Mouse (Mus musculus) layer of hippocampus, adult 2 months (tissue): Measurements from ENCODE around the gene Slc1a5. TPM values are rescaled to one million over a fixed set of nuclear protein-coding genes. Genes with fewer than 3 reads are reported as not detected.

Experiments used
- DNase-seq, 2 experiments: peaks; one replicate each; pipeline ENCODE4 v3.0.0; 2022; ENCODE audit warnings: low spot score in 2 of 2
- H3K27ac ChIP-seq: fragments of 200-600 bp; 2 replicates; pipeline ENCODE4 v1.8.1; 2022
- H3K4me3 ChIP-seq: fragments of 200-600 bp; 2 replicates; pipeline ENCODE4 v1.8.1; 2022; ENCODE audit warnings: mild to moderate bottlenecking
- CTCF ChIP-seq: fragments of 200-600 bp; conservative IDR thresholded peaks from 2 replicates; pipeline ENCODE4 v1.8.1; 2022; ENCODE audit warnings: antibody characterized with exemption, mild to moderate bottlenecking, moderate library complexity
- total RNA-seq, 2 experiments: library from RNA; stranded (reverse); gene quantifications; 2 replicates each; pipeline ENCODE4 v1.2.3; 2021

Slc1a5 gene
- total RNA-seq, 2 experiments from 2014 or later: 3.5 to 4.7 TPM

GRCm38 (mm10) chr7:16792316-16792715, 11.2 kb downstream of the Slc1a5 start:
- H3K27ac ChIP-seq: no peak overlapping the region
- DNase-seq: no peak
- no peak for TF ChIP-seq CTCF
- no peak overlapping the region for H3K4me3 ChIP-seq

DNA sequence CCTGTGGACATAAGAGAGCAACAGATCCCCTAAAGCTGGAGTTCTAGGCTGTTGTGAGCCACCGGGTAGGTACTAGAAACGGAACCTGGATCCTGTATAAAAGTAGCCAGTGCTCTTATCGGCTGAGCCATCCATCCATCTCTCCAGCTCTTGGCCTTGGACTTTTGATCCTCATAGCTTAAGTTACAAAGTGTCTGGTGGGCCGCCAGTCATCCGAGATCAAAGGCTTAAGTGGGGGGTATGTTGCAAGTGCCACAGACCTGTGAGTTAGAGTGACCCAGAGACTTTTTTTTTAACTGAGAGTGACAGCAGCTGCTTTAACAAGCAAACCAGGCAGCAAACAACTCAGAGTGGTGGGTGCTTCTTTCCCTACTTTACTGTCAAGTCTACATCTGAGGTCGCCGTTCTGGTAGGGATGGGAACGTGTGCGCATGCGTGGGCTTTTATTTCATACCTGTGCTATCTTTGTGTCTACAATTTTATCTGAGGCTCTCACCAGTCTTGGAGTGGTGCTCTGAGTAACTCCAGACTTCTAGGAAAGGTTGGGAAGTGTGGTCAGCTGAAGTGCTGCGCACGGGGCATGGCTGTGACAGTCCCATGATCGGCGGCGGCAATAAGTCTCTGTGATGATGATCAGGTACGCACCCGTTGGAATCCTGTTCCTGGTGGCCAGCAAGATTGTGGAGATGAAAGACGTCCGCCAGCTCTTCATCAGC, 12.0 kb downstream of the Slc1a5 start:
- TF ChIP-seq CTCF: no peak
- no peak for DNase-seq
- Histone ChIP-seq H3K27ac (no peak overlapping the region), H3K4me3 (no peak overlapping the region)

DNA sequence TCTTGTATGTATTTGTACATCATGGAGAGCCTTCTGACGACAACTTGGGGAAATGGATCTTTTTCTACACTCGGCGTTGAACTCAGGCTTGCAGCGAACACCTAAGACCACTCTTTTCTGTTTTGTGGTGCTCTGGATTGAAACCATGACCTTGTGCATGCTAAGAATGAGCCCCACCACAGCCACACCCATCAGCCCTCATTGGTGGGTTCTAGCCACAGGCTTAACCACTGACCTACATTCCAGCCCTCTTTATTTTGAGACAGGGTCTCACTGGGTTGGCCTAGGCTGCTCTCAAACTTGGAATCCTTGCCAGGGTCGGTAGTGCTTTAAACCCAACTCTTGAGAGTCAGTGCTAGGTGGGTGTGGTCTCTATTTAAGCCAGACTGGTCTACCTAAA, 13.7 kb downstream of the Slc1a5 start:
- no peak for TF ChIP-seq CTCF
- no peak overlapping the region for H3K4me3 ChIP-seq
- no peak for DNase-seq
- H3K27ac ChIP-seq: no peak overlapping the region

- no peak for DNase-seq
- no peak overlapping the region for H3K27ac ChIP-seq
- peak; percentile 87 for TF ChIP-seq CTCF
Observed at GRCm38 (mm10) chr7:16804409-16805028, 23.4 kb downstream of the Slc1a5 start.

GRCm38 (mm10) chr7:16807936-16808335, 26.8 kb downstream of the Slc1a5 start:
- peak; percentile 65 for TF ChIP-seq CTCF
- H3K27ac ChIP-seq: no peak overlapping the region
- DNase-seq: no peak
- H3K4me3 ChIP-seq: no peak overlapping the region

More at GRCm38 (mm10) chr7:16804409-16805028, 23.4 kb downstream of the Slc1a5 start:
- no peak overlapping the region for H3K4me3 ChIP-seq

DNA sequence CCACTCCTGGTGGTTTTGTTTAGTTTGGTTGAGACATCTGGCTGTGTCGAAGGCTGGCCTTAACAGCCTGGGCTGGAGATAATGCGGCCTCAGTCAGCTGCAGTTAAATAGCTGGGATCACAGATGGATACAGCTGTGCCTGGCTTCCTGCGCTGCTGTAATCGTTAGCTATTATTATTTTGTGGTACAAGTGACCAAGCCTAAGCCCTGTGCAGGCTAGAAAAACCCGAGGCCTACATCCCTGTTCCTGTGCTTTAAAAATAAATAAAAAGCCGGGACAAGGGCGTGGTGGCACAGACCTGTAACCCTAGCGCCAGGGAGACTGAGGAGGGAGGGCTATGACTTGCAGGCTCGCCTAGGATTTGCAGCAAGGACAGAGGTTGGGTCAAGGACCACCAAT, 27.5 kb downstream of the Slc1a5 start:
- no peak for TF ChIP-seq CTCF
- H3K4me3 ChIP-seq: no peak overlapping the region
- no peak overlapping the region for H3K27ac ChIP-seq
- no peak for DNase-seq

DNA sequence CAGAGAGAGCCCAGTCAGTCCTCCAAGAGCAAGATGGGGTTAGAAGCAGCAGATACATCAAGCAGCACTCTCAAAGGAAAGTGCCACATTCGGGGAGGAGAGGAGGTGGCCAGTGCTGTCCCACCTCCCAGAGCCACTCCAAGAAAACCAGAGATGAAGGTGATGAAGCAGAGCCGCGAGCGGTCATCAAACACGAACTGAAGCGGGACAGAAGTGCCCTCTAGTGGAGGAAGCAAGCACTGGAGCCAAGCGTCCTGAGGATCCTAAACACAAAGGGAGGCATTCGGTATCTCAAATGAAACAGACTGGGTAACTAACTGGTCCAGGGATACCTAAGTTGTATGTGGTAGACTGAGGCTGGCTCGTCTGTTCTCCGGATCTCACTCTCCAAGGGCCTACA, 28.6 kb downstream of the Slc1a5 start:
- TF ChIP-seq CTCF: peak; percentile 98; the same call in 1 of the 2 replicates
- DNase-seq: peak; percentile 69 to 81
- Histone ChIP-seq H3K27ac (no peak overlapping the region), H3K4me3 (no peak overlapping the region)

DNA sequence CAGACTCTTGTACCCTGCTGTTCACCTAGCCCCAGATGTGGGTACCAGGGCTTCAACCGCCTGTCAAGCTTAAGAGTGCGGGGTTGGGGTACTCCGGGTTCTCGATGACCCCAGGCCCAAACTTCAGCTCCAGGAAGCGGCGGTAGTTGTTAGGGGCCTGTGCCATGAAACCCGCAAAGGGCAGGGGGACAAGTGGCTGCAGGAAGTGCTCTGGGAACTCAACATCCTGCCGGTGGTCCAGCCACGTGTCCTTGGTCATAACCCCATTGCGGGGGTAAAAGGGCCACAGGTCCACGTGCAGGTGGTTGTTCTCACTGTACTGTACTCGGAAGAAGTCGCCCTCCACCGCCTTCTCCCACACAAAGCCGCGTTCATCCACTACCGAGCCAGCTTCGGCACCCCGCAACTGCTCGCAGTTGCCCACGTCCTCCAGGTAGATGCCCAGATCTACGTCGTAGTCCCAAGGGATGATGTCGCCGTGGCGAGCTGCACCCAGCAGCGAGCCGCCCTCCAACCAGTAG, 29.3 kb downstream of the Slc1a5 start:
- H3K4me3 ChIP-seq: peak overlapping the region; percentile 64
- TF ChIP-seq CTCF: no peak
- peak overlapping the region; percentile 94 for H3K27ac ChIP-seq
- no peak for DNase-seq

- peak in 1 of 2 experiments; percentile 57 for DNase-seq
- peak overlapping the region; percentile 64 for H3K4me3 ChIP-seq
- TF ChIP-seq CTCF: peak; percentile 64
Observed at GRCm38 (mm10) chr7:16810920-16811648, 29.9 kb downstream of the Slc1a5 start.

GRCm38 (mm10) chr7:16811649-16812070, 30.5 kb downstream of the Slc1a5 start:
- Histone ChIP-seq H3K4me3 (peak overlapping the region; percentile 64), H3K27ac (peak overlapping the region; percentile 94)
- DNase-seq: no peak
- no peak for TF ChIP-seq CTCF

More at GRCm38 (mm10) chr7:16810920-16811648, 29.9 kb downstream of the Slc1a5 start:
- peak overlapping the region; percentile 94 for H3K27ac ChIP-seq

- H3K4me3 ChIP-seq: no peak overlapping the region
- no peak for DNase-seq
- peak overlapping the region; percentile 94; the same call in 1 of the 2 replicates for H3K27ac ChIP-seq
- TF ChIP-seq CTCF: peak; percentile 81
Observed at GRCm38 (mm10) chr7:16812505-16812904, 31.4 kb downstream of the Slc1a5 start.

DNA sequence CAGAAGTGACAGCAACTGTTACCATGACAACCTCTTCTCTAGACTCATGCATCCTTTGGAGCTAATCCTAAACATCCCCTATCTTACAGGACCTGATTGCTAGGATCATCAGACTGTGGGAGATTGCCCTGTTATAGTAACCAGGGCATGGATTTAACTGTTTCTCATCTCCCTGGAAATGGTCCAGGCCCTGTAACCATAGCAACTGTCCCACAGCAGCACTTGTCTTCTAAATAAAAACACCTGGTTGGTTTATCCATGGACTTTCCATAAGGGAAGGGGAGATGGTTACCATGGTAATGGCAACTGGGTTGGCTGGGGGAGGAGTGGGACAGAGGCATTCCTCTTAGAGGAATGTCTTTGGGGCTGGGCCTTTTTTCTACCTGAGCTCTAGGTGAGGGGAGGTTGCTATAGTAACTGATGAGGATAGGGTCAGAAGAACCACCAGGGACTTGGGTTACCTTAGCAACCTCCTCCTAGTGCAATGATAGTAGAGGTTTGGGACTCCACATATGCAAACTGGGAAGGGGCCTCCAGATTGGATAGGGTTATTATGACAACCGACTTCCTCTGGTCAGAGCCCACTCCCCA, 34.3 kb downstream of the Slc1a5 start, which contains the start of gene Strn4:
Gene Strn4, plus strand, starts transcription at position 539 of the 591 bp plus-strand sequence.
- TF ChIP-seq CTCF: no peak
- Histone ChIP-seq H3K4me3 (peak within 1 kb of the TSS; percentile 98), H3K27ac (peak within 1 kb of the TSS; percentile 100)
- peak in 1 of 2 experiments; percentile 8 for DNase-seq
